In the genomic region with DNA sequence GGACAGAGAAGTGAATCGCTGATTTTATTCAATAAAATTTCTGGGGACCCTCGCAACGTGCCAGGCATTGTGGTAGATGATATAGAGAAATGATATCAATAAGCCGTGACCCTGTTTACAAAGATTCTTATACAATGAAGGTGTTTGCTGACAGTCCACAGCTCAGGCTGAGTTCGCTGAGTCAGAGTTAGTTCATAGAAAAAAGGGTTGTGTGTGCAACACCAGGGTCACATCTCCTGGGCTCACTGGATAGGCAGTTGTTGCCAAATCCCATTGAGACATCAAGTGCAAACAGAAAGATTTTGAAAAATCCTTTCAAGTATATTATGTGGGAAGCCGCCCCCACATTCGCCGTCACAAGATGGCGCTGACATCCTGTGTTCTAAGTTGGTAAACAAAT, we compare ENCODE assay signal across 10 mouse cellular contexts. TPM values are rescaled to one million over a fixed set of nuclear protein-coding genes. Genes with fewer than 3 reads are reported as not detected.
"Had no signal": no experiment of that assay in that cellular context is flagged by ENCODE, and none has a peak within 500 bp of the region (broad histone marks: within the 10 kb centered on the region; RNA-seq: fewer than 3 reads in every experiment).

No protein-coding gene starts in this region.

- DNase-seq: kidney, adult 9 months; kidney, postnatal 36 days; left cerebral cortex, postnatal 4 days; liver, embryonic 13.5 days; lung, postnatal 14 days; right cerebral cortex, postnatal 14 days; thymus, adult 2 months; thymus, postnatal 25 days had no signal

RNA-seq across cellular contexts. Expression of gene Fmo1, which starts 26.2 kb away (rescaled TPM):
- total RNA-seq: megakaryocyte, adult 5-6 weeks had no signal

RNA-seq across cellular contexts. Expression of gene Fmo4, which starts 26.4 kb away (rescaled TPM):
- total RNA-seq: layer of hippocampus, adult 2 months; left cerebral cortex, postnatal 4 days; megakaryocyte, adult 5-6 weeks had no signal

RNA-seq across cellular contexts. Expression of gene Fmo2, which starts 58.3 kb away (rescaled TPM):
- total RNA-seq: megakaryocyte, adult 5-6 weeks had no signal
